Mouse (Mus musculus) neural tube, embryonic 12.5 days (tissue): ENCODE measurements at regions not wholly inside any gene's neighbourhood (a gene's known extent, or its start where the extent isn't known, plus 50 kb on each side); places are given as distances from the start of the nearest gene placed in this dataset.

ENCODE experiments used
- ATAC-seq: fragments of 200-750 bp; cut with Nextera tagmentation; 2 replicates; pipeline ENCODE4 v1.8.0; 2017; ENCODE audit warnings: low read depth, mild to moderate bottlenecking, moderate TSS enrichment, moderate library complexity; ENCODE audit not compliant: low FRiP score
- H3K27ac ChIP-seq: fragments of 300-500 bp; sonication (generic); 2 replicates; pipeline ENCODE4 v1.5.1; 2016
- H3K27me3 ChIP-seq: fragments of 300-500 bp; sonication (generic); replicated peaks from 2 replicates; pipeline ENCODE4 v1.6.1; 2016; ENCODE audit warnings: mild to moderate bottlenecking
- H3K36me3 ChIP-seq: fragments of 300-500 bp; sonication (generic); 2 replicates; pipeline ENCODE4 v1.6.1; 2016; ENCODE audit warnings: mild to moderate bottlenecking
- H3K4me1 ChIP-seq: fragments of 300-500 bp; sonication (generic); 2 replicates; pipeline ENCODE4 v1.6.1; 2016
- H3K4me2 ChIP-seq: fragments of 300-500 bp; sonication (generic); replicated peaks from 2 replicates; pipeline ENCODE4 v1.6.1; 2016; ENCODE audit warnings: mild to moderate bottlenecking
- H3K4me3 ChIP-seq: fragments of 300-500 bp; sonication (generic); 2 replicates; pipeline ENCODE4 v1.5.1; 2016
- H3K9ac ChIP-seq: fragments of 300-500 bp; sonication (generic); 2 replicates; pipeline ENCODE4 v1.6.1; 2016; ENCODE audit warnings: mild to moderate bottlenecking
- H3K9me3 ChIP-seq: fragments of 300-500 bp; sonication (generic); 2 replicates; pipeline ENCODE4 v1.6.1; 2016; ENCODE audit warnings: mild to moderate bottlenecking
- WGBS: fragments of 180-500 bp; shearing (Covaris S2); methylation state at CpG from one replicate; pipeline ENCODE4 v1.1.7; 2016; 5-methylcytosine and 5-hydroxymethylcytosine counted together

DNA sequence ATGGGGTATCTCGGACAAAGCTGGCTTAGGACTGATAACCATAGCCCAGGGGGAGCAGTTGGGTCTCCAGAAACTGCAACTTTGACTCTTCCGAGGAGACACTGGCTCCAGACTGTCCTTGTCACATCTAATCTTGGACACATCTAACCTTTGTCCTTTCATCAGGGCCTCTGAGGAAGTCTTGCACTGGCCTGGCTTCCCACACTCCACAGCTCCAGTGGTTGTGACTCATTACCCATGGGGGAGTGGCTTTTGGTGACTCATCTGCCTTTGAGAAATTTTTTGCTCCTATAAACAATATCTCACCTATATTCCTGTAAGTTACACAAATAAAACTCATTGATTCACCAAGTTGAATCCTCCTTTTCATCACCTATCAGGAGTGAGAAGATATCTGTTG lies 116.5 kb upstream of the B3gat2 start:
- Histone ChIP-seq H3K27ac (no peak overlapping the region), H3K4me1 (no peaks in the 10 kb centered on the region), H3K9ac (no peak overlapping the region), H3K27me3 (no peaks in the 10 kb centered on the region), H3K4me3 (no peak overlapping the region), H3K9me3 (no peaks in the 10 kb centered on the region), H3K36me3 (no peaks in the 10 kb centered on the region), H3K4me2 (no peak overlapping the region)
- no peak for ATAC-seq
- 83% methylated on average over 2 of the region's 2 CpGs for WGBS

- Histone ChIP-seq H3K4me2 (no peak overlapping the region), H3K9ac (no peak overlapping the region), H3K27me3 (no peaks in the 10 kb centered on the region), H3K4me1 (no peaks in the 10 kb centered on the region), H3K36me3 (no peaks in the 10 kb centered on the region), H3K27ac (no peak overlapping the region), H3K9me3 (no peaks in the 10 kb centered on the region), H3K4me3 (no peak overlapping the region)
- WGBS = 72% methylated on average over 7 of the region's 7 CpGs
- no peak for ATAC-seq
Measured at GRCm38 (mm10) chr1:23648875-23649506, 112.6 kb upstream of the B3gat2 start.

GRCm38 (mm10) chr1:23649886-23650285 lies 111.7 kb upstream of the B3gat2 start:
- Histone ChIP-seq H3K36me3 (no peaks in the 10 kb centered on the region), H3K9me3 (no peaks in the 10 kb centered on the region), H3K4me3 (no peak overlapping the region), H3K9ac (no peak overlapping the region), H3K27ac (no peak overlapping the region), H3K27me3 (no peaks in the 10 kb centered on the region), H3K4me2 (no peak overlapping the region), H3K4me1 (no peaks in the 10 kb centered on the region)
- WGBS = 76% methylated on average over 4 of the region's 4 CpGs
- no peak for ATAC-seq

- Histone ChIP-seq H3K9ac (no peak overlapping the region), H3K4me1 (no peaks in the 10 kb centered on the region), H3K36me3 (no peaks in the 10 kb centered on the region), H3K27ac (no peak overlapping the region), H3K4me2 (no peak overlapping the region), H3K27me3 (no peaks in the 10 kb centered on the region), H3K9me3 (no peaks in the 10 kb centered on the region), H3K4me3 (no peak overlapping the region)
- 95% methylated on average over 4 of the region's 4 CpGs for WGBS
- no peak for ATAC-seq
Measured at GRCm38 (mm10) chr1:23653628-23654027, 107.9 kb upstream of the B3gat2 start.

GRCm38 (mm10) chr1:23655768-23656167 lies 105.8 kb upstream of the B3gat2 start:
- ATAC-seq = no peak
- no peak overlapping the region for H3K4me2 ChIP-seq
- no peaks in the 10 kb centered on the region for H3K36me3 ChIP-seq
- no peak overlapping the region for H3K9ac ChIP-seq
- no peak overlapping the region for H3K27ac ChIP-seq
- no peaks in the 10 kb centered on the region for H3K9me3 ChIP-seq
- no peaks in the 10 kb centered on the region for H3K27me3 ChIP-seq
- no peaks in the 10 kb centered on the region for H3K4me1 ChIP-seq
- no peak overlapping the region for H3K4me3 ChIP-seq
- WGBS = 100% methylated on average over 1 of the region's 1 CpGs

DNA sequence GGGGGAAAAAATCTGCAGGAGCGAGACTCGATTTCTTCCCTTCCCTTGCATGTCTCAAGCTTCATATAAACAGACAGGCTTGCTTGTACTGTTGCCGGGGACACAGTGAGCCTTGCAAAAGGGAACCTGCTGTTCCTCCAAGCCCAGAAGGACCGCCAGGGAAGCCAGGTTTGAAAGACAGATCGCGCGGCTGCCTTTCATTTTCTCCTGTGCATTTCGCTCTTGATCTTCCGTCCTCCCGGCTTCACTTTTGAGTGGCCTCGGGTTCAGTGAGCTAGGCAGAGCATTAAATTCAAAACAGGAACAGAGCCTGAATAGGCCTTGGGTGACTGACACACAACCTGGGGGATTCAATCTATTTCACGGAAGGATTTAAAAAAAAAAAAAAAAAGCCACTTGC lies 105.3 kb upstream of the B3gat2 start:
- Histone ChIP-seq H3K27ac (no peak overlapping the region), H3K36me3 (no peaks in the 10 kb centered on the region), H3K4me3 (no peak overlapping the region), H3K9me3 (no peaks in the 10 kb centered on the region), H3K9ac (no peak overlapping the region), H3K27me3 (no peaks in the 10 kb centered on the region), H3K4me2 (no peak overlapping the region), H3K4me1 (no peaks in the 10 kb centered on the region)
- no peak for ATAC-seq
- 68% methylated on average over 12 of the region's 12 CpGs for WGBS

DNA sequence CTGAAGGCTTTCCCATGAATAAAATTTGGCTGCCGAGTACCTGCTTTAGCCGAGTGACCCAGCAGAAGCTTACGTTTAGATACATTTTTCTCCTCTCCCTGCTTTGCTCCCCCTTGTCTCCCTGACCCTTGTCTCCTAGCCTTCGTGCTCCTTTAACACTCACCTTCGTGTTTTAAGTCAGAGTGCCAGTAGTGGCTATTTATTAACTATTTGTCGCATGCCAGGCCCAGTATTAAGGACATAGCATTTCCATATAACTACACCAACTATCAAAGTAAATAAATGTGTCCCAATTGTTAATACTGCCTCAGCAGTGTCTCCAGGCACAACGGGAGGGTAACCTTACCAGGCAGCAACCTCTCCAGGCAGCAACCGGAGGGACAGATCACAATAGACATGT lies 104.8 kb upstream of the B3gat2 start:
- WGBS = 86% methylated on average over 8 of the region's 8 CpGs
- H3K27ac ChIP-seq = no peak overlapping the region
- H3K4me1 ChIP-seq = no peaks in the 10 kb centered on the region
- H3K36me3 ChIP-seq = no peaks in the 10 kb centered on the region
- H3K9me3 ChIP-seq = no peaks in the 10 kb centered on the region
- ATAC-seq = no peak
- H3K9ac ChIP-seq = no peak overlapping the region
- H3K4me2 ChIP-seq = no peak overlapping the region
- H3K4me3 ChIP-seq = no peak overlapping the region
- no peaks in the 10 kb centered on the region for H3K27me3 ChIP-seq

- 83% methylated on average over 4 of the region's 4 CpGs for WGBS
- Histone ChIP-seq H3K9me3 (no peaks in the 10 kb centered on the region), H3K9ac (no peak overlapping the region), H3K4me2 (no peak overlapping the region), H3K27ac (no peak overlapping the region), H3K4me3 (no peak overlapping the region), H3K36me3 (no peaks in the 10 kb centered on the region), H3K4me1 (no peaks in the 10 kb centered on the region), H3K27me3 (no peaks in the 10 kb centered on the region)
- no peak for ATAC-seq
Measured at GRCm38 (mm10) chr1:23670514-23670913, 91.0 kb upstream of the B3gat2 start.

DNA sequence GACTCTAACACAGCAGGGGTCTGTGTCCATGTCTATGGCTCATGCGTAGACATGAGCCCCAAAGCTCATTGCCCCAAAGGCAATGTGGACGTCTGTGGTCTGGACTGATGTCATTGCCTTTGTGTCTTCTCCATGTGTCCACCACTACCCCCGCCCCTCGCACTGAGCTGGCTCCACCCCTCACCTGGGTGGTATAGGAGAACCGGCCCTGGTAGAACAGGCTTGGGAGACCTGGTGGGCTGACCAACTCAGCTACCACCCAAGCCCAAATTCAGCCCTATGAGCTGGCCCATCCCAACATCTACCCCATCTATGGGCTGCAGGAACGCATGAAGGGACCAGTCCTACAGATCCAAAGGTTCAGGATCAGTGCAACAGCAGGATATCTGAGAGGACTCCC lies 87.2 kb upstream of the B3gat2 start:
- Histone ChIP-seq H3K36me3 (no peaks in the 10 kb centered on the region), H3K27me3 (no peaks in the 10 kb centered on the region), H3K27ac (no peak overlapping the region), H3K4me2 (no peak overlapping the region), H3K4me3 (no peak overlapping the region), H3K4me1 (no peaks in the 10 kb centered on the region), H3K9ac (no peak overlapping the region), H3K9me3 (no peaks in the 10 kb centered on the region)
- 0 out of 2 replicates have a peak, but pooled peaks have one; percentile 25 for ATAC-seq
- 92% methylated on average over 6 of the region's 6 CpGs for WGBS

DNA sequence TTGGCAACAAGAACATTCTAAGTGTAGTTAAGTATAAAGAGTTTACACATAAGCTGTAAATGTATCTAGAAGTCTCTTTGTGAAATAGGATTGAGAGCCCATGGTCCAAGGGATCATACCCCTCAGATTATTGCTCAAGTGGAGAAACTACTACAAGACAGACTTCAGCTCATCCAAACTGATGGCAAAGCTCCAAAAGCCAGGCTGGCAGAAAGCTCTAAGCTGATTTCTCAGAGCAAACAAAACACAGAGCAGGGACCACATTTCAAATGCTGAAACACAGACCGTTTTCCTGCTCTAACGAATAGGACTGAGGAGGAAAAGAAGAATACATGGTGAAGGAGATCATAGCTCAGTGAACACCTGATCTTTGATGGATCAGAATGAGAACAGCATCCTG lies 85.3 kb upstream of the B3gat2 start:
- Histone ChIP-seq H3K4me3 (no peak overlapping the region), H3K36me3 (no peaks in the 10 kb centered on the region), H3K9me3 (no peaks in the 10 kb centered on the region), H3K9ac (no peak overlapping the region), H3K4me1 (no peaks in the 10 kb centered on the region), H3K4me2 (no peak overlapping the region), H3K27me3 (no peaks in the 10 kb centered on the region), H3K27ac (no peak overlapping the region)
- no peak for ATAC-seq
- 94% methylated on average over 2 of the region's 2 CpGs for WGBS

- no peak for ATAC-seq
- H3K9me3 ChIP-seq = no peaks in the 10 kb centered on the region
- no peak overlapping the region for H3K9ac ChIP-seq
- no peak overlapping the region for H3K27ac ChIP-seq
- no peak overlapping the region for H3K4me2 ChIP-seq
- no peaks in the 10 kb centered on the region for H3K27me3 ChIP-seq
- 80% methylated on average over 7 of the region's 7 CpGs for WGBS
- no peaks in the 10 kb centered on the region for H3K36me3 ChIP-seq
- H3K4me1 ChIP-seq = no peaks in the 10 kb centered on the region
- H3K4me3 ChIP-seq = no peak overlapping the region
Measured at GRCm38 (mm10) chr1:23689398-23689797, 72.2 kb upstream of the B3gat2 start.

DNA sequence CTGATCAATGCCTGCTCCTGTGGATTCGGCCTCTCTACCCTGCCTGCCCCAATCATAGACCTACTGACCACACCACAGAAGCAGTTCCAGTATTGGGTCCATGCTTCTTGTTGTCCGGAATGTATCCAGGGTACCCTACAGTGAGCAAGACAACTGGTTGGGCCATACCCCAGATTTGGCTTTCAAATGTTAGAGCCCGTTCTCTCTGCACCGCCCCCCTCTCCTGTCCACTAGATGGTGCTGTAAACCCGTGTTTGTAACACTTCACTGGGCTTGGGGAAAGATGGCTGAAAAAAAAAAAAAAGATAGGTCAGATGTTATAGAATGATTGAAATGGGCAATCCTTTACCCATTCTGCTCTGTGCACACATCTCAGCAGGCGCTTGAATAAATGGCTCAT lies 56.1 kb upstream of the B3gat2 start:
- H3K4me2 ChIP-seq = no peak overlapping the region
- WGBS = 26% methylated on average over 6 of the region's 6 CpGs
- no peaks in the 10 kb centered on the region for H3K27me3 ChIP-seq
- no peak overlapping the region for H3K27ac ChIP-seq
- H3K36me3 ChIP-seq = no peaks in the 10 kb centered on the region
- peak; percentile 78 for ATAC-seq
- H3K4me3 ChIP-seq = no peak overlapping the region
- H3K9me3 ChIP-seq = no peaks in the 10 kb centered on the region
- H3K9ac ChIP-seq = no peak overlapping the region
- H3K4me1 ChIP-seq = no peaks in the 10 kb centered on the region

DNA sequence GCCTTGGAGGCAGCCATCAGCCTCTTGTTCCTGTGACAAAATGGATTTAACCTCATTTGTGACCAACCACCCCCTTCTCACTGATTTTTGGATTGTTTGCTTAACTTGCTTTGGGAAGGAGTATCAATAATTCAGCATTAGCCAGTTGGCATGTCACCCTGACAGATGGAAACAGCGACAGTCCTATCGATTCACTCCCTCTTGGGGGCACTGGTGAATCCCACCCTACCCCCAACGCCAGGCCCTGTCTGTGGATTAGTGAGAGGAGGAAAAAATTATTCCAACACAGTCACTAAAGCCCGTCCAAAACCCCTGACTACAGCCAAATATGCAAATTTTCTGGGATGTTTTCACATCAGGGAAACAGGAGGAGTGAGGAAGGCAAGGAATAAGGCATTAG lies 55.1 kb upstream of the B3gat2 start:
- no peak overlapping the region for H3K4me3 ChIP-seq
- peak; percentile 32; the same call in 1 of the 2 replicates for ATAC-seq
- no peak overlapping the region for H3K27ac ChIP-seq
- WGBS = 31% methylated on average over 4 of the region's 4 CpGs
- no peak overlapping the region for H3K4me2 ChIP-seq
- no peaks in the 10 kb centered on the region for H3K27me3 ChIP-seq
- H3K4me1 ChIP-seq = no peaks in the 10 kb centered on the region
- H3K36me3 ChIP-seq = no peaks in the 10 kb centered on the region
- H3K9ac ChIP-seq = no peak overlapping the region
- H3K9me3 ChIP-seq = no peaks in the 10 kb centered on the region
